Mouse (Mus musculus) kidney, postnatal 0 days (tissue): ENCODE results near the gene Rhbdf1. TPM values are rescaled to one million over a fixed set of nuclear protein-coding genes. Genes with fewer than 3 reads are reported as not detected.

Experiments used
- ATAC-seq: fragments of 200-750 bp; cut with Nextera tagmentation; replicated peaks from 2 replicates; pipeline ENCODE4 v1.8.0; 2017; ENCODE audit warnings: low read depth, moderate number of reproducible peaks, moderate TSS enrichment, moderate library complexity; ENCODE audit not compliant: low FRiP score
- DNase-seq: peaks from one replicate; pipeline ENCODE4 v3.0.0-alpha.2; 2016; ENCODE audit warnings: low spot score
- H3K27ac ChIP-seq: fragments of 300-500 bp; sonication (generic); 2 replicates; pipeline ENCODE4 v1.5.1; 2014; ENCODE audit warnings: mild to moderate bottlenecking
- H3K27me3 ChIP-seq: fragments of 300-500 bp; sonication (generic); 2 replicates; pipeline ENCODE4 v1.6.1; 2014; ENCODE audit warnings: low read length, mixed read lengths; ENCODE audit not compliant: insufficient read depth
- H3K36me3 ChIP-seq: fragments of 300-500 bp; sonication (generic); 2 replicates; pipeline ENCODE4 v1.6.1; 2014; ENCODE audit warnings: low read length, mixed read lengths; ENCODE audit not compliant: insufficient read depth
- H3K4me1 ChIP-seq: fragments of 300-500 bp; sonication (generic); replicated peaks from 2 replicates; pipeline ENCODE4 v1.6.1; 2014; ENCODE audit warnings: antibody characterized with exemption, low read length, mixed read lengths; ENCODE audit not compliant: insufficient read depth
- H3K4me2 ChIP-seq: fragments of 300-500 bp; sonication (generic); 2 replicates; pipeline ENCODE4 v1.6.1; 2014; ENCODE audit warnings: mild to moderate bottlenecking, low read length, moderate library complexity, mixed read lengths
- H3K4me3 ChIP-seq: fragments of 300-500 bp; sonication (generic); replicated peaks from 2 replicates; pipeline ENCODE4 v1.5.1; 2014; ENCODE audit warnings: low read depth, low read length
- H3K9ac ChIP-seq: fragments of 300-500 bp; sonication (generic); 2 replicates; pipeline ENCODE4 v1.6.1; 2014; ENCODE audit warnings: low read depth, low read length
- H3K9me3 ChIP-seq: fragments of 300-500 bp; sonication (generic); replicated peaks from 2 replicates; pipeline ENCODE4 v1.6.1; 2016; ENCODE audit warnings: low read length, inconsistent platforms, mixed read lengths
- CTCF ChIP-seq: IDR thresholded peaks from 2 replicates; pipeline ENCODE4 v1.5.1; 2016; ENCODE audit warnings: antibody characterized with exemption, low read depth, mild to moderate bottlenecking, moderate library complexity
- WGBS: fragments of 180-500 bp; shearing (Covaris S2); extraction: QIAGEN DNeasy Blood & Tissue Kit; methylation state at CpG from one replicate; pipeline ENCODE4 v1.1.7; 2014; 5-methylcytosine and 5-hydroxymethylcytosine counted together
- polyA plus RNA-seq: library from polyadenylated mRNA; unstranded; fragments of >200 nt; fragmentation: Nextera tagmentation; extraction: Ambion mirVana; gene quantifications from 2 replicates; pipeline ENCODE4 v1.2.1, GENCODE M21; 2015

Gene Rhbdf1
- polyA plus RNA-seq, 1 experiment from 2014 or later, result 49.3 TPM

GRCm38 (mm10) chr11:32243205-32243955, 21.3 kb upstream of the Rhbdf1 start:
- 0 out of 2 replicates have a peak overlapping the region, but pooled peaks have one; percentile 10 for H3K4me2 ChIP-seq
- peaks cover 21% of the 10 kb centered on the region for H3K36me3 ChIP-seq
- H3K9ac ChIP-seq, result no peak overlapping the region
- TF ChIP-seq CTCF, result no peak
- WGBS, result 35% methylated on average over 7 of the region's 7 CpGs
- DNase-seq (peak; percentile 87), ATAC-seq (peak; percentile 52; the same call in 1 of the 2 replicates)
- no peaks in the 10 kb centered on the region for H3K9me3 ChIP-seq
- no peaks in the 10 kb centered on the region for H3K27me3 ChIP-seq
- peak overlapping the region; percentile 77 for H3K27ac ChIP-seq
- H3K4me3 ChIP-seq, result no peak overlapping the region
- peaks cover 12% of the 10 kb centered on the region for H3K4me1 ChIP-seq

GRCm38 (mm10) chr11:32242209-32242608, 20.1 kb upstream of the Rhbdf1 start:
- ATAC-seq (no peak), DNase-seq (no peak)
- Histone ChIP-seq H3K4me2 (no peak overlapping the region), H3K27me3 (no peaks in the 10 kb centered on the region), H3K4me1 (peaks cover 12% of the 10 kb centered on the region), H3K36me3 (peaks cover 21% of the 10 kb centered on the region), H3K4me3 (no peak overlapping the region), H3K9me3 (no peaks in the 10 kb centered on the region), H3K9ac (no peak overlapping the region), H3K27ac (no peak overlapping the region)
- TF ChIP-seq CTCF, result no peak
- WGBS, result 89% methylated on average over 3 of the region's 3 CpGs

GRCm38 (mm10) chr11:32241391-32241790, 19.3 kb upstream of the Rhbdf1 start:
- no peak for ATAC-seq
- H3K4me3 ChIP-seq, result no peak overlapping the region
- DNase-seq, result no peak
- H3K4me2 ChIP-seq, result no peak overlapping the region
- no peaks in the 10 kb centered on the region for H3K9me3 ChIP-seq
- peaks cover 12% of the 10 kb centered on the region for H3K4me1 ChIP-seq
- H3K9ac ChIP-seq, result no peak overlapping the region
- H3K27me3 ChIP-seq, result no peaks in the 10 kb centered on the region
- TF ChIP-seq CTCF, result no peak
- peaks cover 21% of the 10 kb centered on the region for H3K36me3 ChIP-seq
- no peak overlapping the region for H3K27ac ChIP-seq

- Histone ChIP-seq H3K4me1 (peaks cover 4% of the 10 kb centered on the region; the same call in 1 of the 2 replicates), H3K27me3 (no peaks in the 10 kb centered on the region), H3K27ac (no peak overlapping the region), H3K9me3 (no peaks in the 10 kb centered on the region), H3K36me3 (peaks cover 39% of the 10 kb centered on the region), H3K4me3 (no peak overlapping the region), H3K4me2 (no peak overlapping the region), H3K9ac (no peak overlapping the region)
- DNase-seq (peak; percentile 81), ATAC-seq (no peak)
- TF ChIP-seq CTCF, result peak; percentile 97
- 56% methylated on average over 5 of the region's 5 CpGs for WGBS
These were observed 16.2 kb upstream of the Rhbdf1 start for GRCm38 (mm10) chr11:32238093-32238860.

- H3K4me1 ChIP-seq, result 0 out of 2 replicates have a peak, but pooled peaks cover 3% of the 10 kb centered on the region
- no peak overlapping the region for H3K27ac ChIP-seq
- no peak overlapping the region for H3K4me3 ChIP-seq
- H3K9ac ChIP-seq, result no peak overlapping the region
- no peak overlapping the region for H3K4me2 ChIP-seq
- no peak for DNase-seq
- ATAC-seq, result no peak
- 94% methylated on average over 3 of the region's 3 CpGs for WGBS
- H3K36me3 ChIP-seq, result peaks cover 41% of the 10 kb centered on the region
- no peak for TF ChIP-seq CTCF
- no peaks in the 10 kb centered on the region for H3K27me3 ChIP-seq
- no peaks in the 10 kb centered on the region for H3K9me3 ChIP-seq
These were observed 15.3 kb upstream of the Rhbdf1 start for GRCm38 (mm10) chr11:32237411-32237795.

GRCm38 (mm10) chr11:32236712-32237410, 14.8 kb upstream of the Rhbdf1 start:
- Histone ChIP-seq H3K27me3 (no peaks in the 10 kb centered on the region), H3K27ac (no peak overlapping the region), H3K4me2 (no peak overlapping the region), H3K36me3 (peaks cover 46% of the 10 kb centered on the region), H3K4me3 (no peak overlapping the region), H3K9ac (no peak overlapping the region), H3K9me3 (no peaks in the 10 kb centered on the region), H3K4me1 (0 out of 2 replicates have a peak, but pooled peaks cover 3% of the 10 kb centered on the region)
- WGBS, result 60% methylated on average over 9 of the region's 9 CpGs
- ATAC-seq (no peak), DNase-seq (peak; percentile 76)
- peak; percentile 81 for TF ChIP-seq CTCF
